Mouse (Mus musculus) kidney, embryonic 16.5 days (tissue): ENCODE data around the gene Hist1h2bj. TPM values are rescaled to one million over a fixed set of nuclear protein-coding genes. Genes with fewer than 3 reads are reported as not detected.

ENCODE experiments used
- ATAC-seq: fragments of 200-750 bp; cut with Nextera tagmentation; 2 replicates; pipeline ENCODE4 v1.8.0; 2017; ENCODE audit warnings: moderate TSS enrichment; ENCODE audit not compliant: low FRiP score, low TSS enrichment
- H3K27ac ChIP-seq: fragments of 300-500 bp; sonication (generic); 2 replicates; pipeline ENCODE4 v1.5.1; 2014; ENCODE audit warnings: low read length
- H3K27me3 ChIP-seq: fragments of 300-500 bp; sonication (generic); 2 replicates; pipeline ENCODE4 v1.6.1; 2014; ENCODE audit warnings: low read length, control low read depth, mixed read lengths; ENCODE audit not compliant: insufficient read depth
- H3K36me3 ChIP-seq: fragments of 300-500 bp; sonication (generic); 2 replicates; pipeline ENCODE4 v1.6.1; 2014; ENCODE audit warnings: low read length, control low read depth, mixed read lengths; ENCODE audit not compliant: insufficient read depth
- H3K4me1 ChIP-seq: fragments of 300-500 bp; sonication (generic); 2 replicates; pipeline ENCODE4 v1.6.1; 2014; ENCODE audit warnings: low read length, control low read depth, mixed read lengths; ENCODE audit not compliant: insufficient read depth
- H3K4me2 ChIP-seq: fragments of 300-500 bp; sonication (generic); replicated peaks from 2 replicates; pipeline ENCODE4 v1.6.1; 2014; ENCODE audit warnings: low read depth, low read length
- H3K4me3 ChIP-seq: fragments of 300-500 bp; sonication (generic); 2 replicates; pipeline ENCODE4 v1.5.1; 2014; ENCODE audit warnings: mild to moderate bottlenecking, low read length
- H3K9ac ChIP-seq: fragments of 300-500 bp; sonication (generic); replicated peaks from 2 replicates; pipeline ENCODE4 v1.6.1; 2014; ENCODE audit warnings: low read length
- H3K9me3 ChIP-seq: fragments of 300-500 bp; sonication (generic); 2 replicates; pipeline ENCODE4 v1.6.1; 2016; ENCODE audit warnings: low read length, control low read depth
- WGBS: fragments of 180-500 bp; shearing (Covaris S2); extraction: QIAGEN DNeasy Blood & Tissue Kit; methylation state at CpG from one replicate; pipeline ENCODE4 v1.1.7; 2014; 5-methylcytosine and 5-hydroxymethylcytosine counted together
- polyA plus RNA-seq: library from polyadenylated mRNA; unstranded; fragments of >200 nt; fragmentation: Nextera tagmentation; extraction: Ambion mirVana; gene quantifications from 2 replicates; pipeline ENCODE4 v1.2.1, GENCODE M21; 2015

The Hist1h2bj gene
- polyA plus RNA-seq, 1 experiment from 2014 or later: 20.2 TPM

GRCm38 (mm10) chr13:22013716-22014115 is 29.3 kb upstream of the Hist1h2bj start:
- no peak overlapping the region for H3K9ac ChIP-seq
- H3K9me3 ChIP-seq: no peaks in the 10 kb centered on the region; the same call in 1 of the 2 replicates
- no peaks in the 10 kb centered on the region for H3K36me3 ChIP-seq
- H3K4me3 ChIP-seq: no peak overlapping the region; the same call in 1 of the 2 replicates
- H3K27ac ChIP-seq: no peak overlapping the region
- H3K4me1 ChIP-seq: peaks cover 7% of the 10 kb centered on the region
- peak overlapping the region; percentile 40; the same call in 1 of the 2 replicates for H3K4me2 ChIP-seq
- H3K27me3 ChIP-seq: peaks cover 75% of the 10 kb centered on the region
- ATAC-seq: no peak
- 15% methylated on average over 13 of the region's 13 CpGs for WGBS

GRCm38 (mm10) chr13:22014411-22014845 is 28.6 kb upstream of the Hist1h2bj start:
- WGBS: 8% methylated on average over 17 of the region's 17 CpGs
- no peak for ATAC-seq
- Histone ChIP-seq H3K27me3 (peaks cover 75% of the 10 kb centered on the region), H3K4me3 (peak overlapping the region; percentile 28), H3K36me3 (no peaks in the 10 kb centered on the region), H3K4me2 (peak overlapping the region; percentile 40), H3K9me3 (no peaks in the 10 kb centered on the region; the same call in 1 of the 2 replicates), H3K9ac (no peak overlapping the region), H3K4me1 (peaks cover 7% of the 10 kb centered on the region), H3K27ac (no peak overlapping the region)

GRCm38 (mm10) chr13:22015479-22016450 is 27.2 kb upstream of the Hist1h2bj start:
- 17% methylated on average over 27 of the region's 27 CpGs for WGBS

DNA sequence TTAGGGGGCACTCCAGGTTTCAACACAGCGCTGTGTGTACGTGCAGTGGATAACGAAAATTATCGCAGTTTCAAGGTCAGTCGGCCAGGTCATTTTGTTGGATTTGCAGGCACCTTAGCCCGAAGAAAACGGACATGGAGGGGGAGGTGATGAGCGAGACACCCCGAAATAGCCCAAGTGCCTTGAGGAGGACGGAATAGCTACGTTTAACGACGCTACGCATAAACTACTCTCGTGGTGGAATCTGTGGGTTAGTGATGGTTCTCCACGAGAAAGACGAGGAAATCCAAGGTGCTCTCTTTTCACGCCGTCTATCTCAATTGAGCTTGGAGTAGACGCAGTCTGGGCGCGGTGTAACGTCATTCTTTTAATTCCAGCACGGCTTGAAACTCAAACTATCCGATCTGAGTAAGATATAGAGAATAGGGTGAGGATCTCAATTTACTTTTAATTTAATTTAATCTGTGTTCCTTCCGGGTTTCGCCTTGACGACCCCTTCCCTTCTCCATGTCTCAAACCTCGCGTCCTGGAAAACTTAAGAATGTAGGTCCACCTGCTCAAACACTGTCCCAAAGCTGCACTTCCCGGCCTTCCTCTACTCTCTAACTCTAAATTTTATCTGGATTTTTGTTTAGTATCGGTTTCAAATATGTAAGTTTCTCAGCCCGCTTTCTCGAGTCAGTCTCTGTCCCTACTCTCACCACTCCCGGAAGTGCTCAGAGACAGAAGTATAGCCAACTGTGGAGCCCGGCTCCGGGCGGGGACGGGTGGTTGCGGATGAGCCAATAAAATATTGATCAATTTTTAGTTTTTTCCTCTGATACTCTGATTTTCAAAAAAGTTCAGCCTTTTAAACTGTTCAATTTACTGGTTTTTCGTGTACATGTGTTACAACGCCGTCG is 22.8 kb upstream of the Hist1h2bj start:
- H3K9me3 ChIP-seq: no peaks in the 10 kb centered on the region; the same call in 1 of the 2 replicates
- H3K9ac ChIP-seq: peak overlapping the region; percentile 57
- no peak overlapping the region for H3K27ac ChIP-seq
- peak overlapping the region; percentile 63 for H3K4me3 ChIP-seq
- ATAC-seq: no peak
- under 1% methylated on average over 44 of the region's 44 CpGs for WGBS
- H3K27me3 ChIP-seq: peaks cover 32% of the 10 kb centered on the region
- peak overlapping the region; percentile 91 for H3K4me2 ChIP-seq
- no peaks in the 10 kb centered on the region for H3K36me3 ChIP-seq
- H3K4me1 ChIP-seq: peaks cover 6% of the 10 kb centered on the region; the same call in 1 of the 2 replicates

More at GRCm38 (mm10) chr13:22015479-22016450, 27.2 kb upstream of the Hist1h2bj start:
- H3K4me3 ChIP-seq: 0 out of 2 replicates have a peak overlapping the region, but pooled peaks have one; percentile 10
- ATAC-seq: peak; percentile 89
- no peaks in the 10 kb centered on the region for H3K36me3 ChIP-seq
- H3K9ac ChIP-seq: no peak overlapping the region
- H3K4me2 ChIP-seq: peak overlapping the region; percentile 34; the same call in 1 of the 2 replicates
- peaks cover 69% of the 10 kb centered on the region for H3K27me3 ChIP-seq
- no peaks in the 10 kb centered on the region; the same call in 1 of the 2 replicates for H3K9me3 ChIP-seq
- H3K4me1 ChIP-seq: peaks cover 13% of the 10 kb centered on the region
- no peak overlapping the region for H3K27ac ChIP-seq

DNA sequence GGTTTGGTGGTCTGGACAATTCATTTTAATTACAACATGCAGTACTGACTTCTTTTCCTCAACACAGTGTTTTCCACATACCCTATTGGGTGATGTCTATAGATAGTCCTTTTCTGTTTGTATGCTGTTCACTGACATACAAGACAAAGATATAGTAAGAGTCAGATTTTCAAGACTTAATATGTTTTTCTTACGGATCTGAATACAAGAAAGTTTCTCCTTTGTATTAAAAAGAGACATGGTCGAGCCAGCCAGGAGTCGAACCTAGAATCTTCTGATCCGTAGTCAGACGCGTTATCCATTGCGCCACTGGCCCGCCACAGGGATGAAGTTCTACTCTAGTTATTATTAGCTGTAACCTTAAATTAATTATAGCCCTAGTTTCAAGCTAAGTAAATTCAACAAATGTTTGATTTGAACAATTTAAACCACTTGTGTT is 22.1 kb upstream of the Hist1h2bj start:
- no peak overlapping the region for H3K27ac ChIP-seq
- no peaks in the 10 kb centered on the region for H3K36me3 ChIP-seq
- no peaks in the 10 kb centered on the region for H3K9me3 ChIP-seq
- H3K4me3 ChIP-seq: peak overlapping the region; percentile 63
- H3K4me1 ChIP-seq: peaks cover 6% of the 10 kb centered on the region; the same call in 1 of the 2 replicates
- H3K27me3 ChIP-seq: peaks cover 28% of the 10 kb centered on the region
- ATAC-seq: peak; percentile 55; the same call in 1 of the 2 replicates
- peak overlapping the region; percentile 91 for H3K4me2 ChIP-seq
- H3K9ac ChIP-seq: peak overlapping the region; percentile 59
- WGBS: 1% methylated on average over 8 of the region's 8 CpGs

GRCm38 (mm10) chr13:22021581-22021980 is 21.4 kb upstream of the Hist1h2bj start:
- Histone ChIP-seq H3K36me3 (no peaks in the 10 kb centered on the region), H3K4me3 (peak overlapping the region; percentile 63), H3K9me3 (no peaks in the 10 kb centered on the region), H3K27me3 (peaks cover 24% of the 10 kb centered on the region), H3K4me2 (peak overlapping the region; percentile 91), H3K9ac (peak overlapping the region; percentile 59), H3K4me1 (peaks cover 6% of the 10 kb centered on the region; the same call in 1 of the 2 replicates), H3K27ac (no peak overlapping the region)
- WGBS: 0% methylated on average over 11 of the region's 11 CpGs
- peak; percentile 63; the same call in 1 of the 2 replicates for ATAC-seq

- under 1% methylated on average over 9 of the region's 9 CpGs for WGBS
- ATAC-seq: peak; percentile 83
- peak overlapping the region; percentile 59 for H3K9ac ChIP-seq
Measured at GRCm38 (mm10) chr13:22022241-22022640, 20.8 kb upstream of the Hist1h2bj start.

GRCm38 (mm10) chr13:22026058-22027031 is 16.7 kb upstream of the Hist1h2bj start:
- H3K4me3 ChIP-seq: peak overlapping the region; percentile 56
- H3K9me3 ChIP-seq: no peaks in the 10 kb centered on the region
- H3K4me1 ChIP-seq: peaks cover 6% of the 10 kb centered on the region; the same call in 1 of the 2 replicates
- no peak overlapping the region for H3K27ac ChIP-seq
- no peaks in the 10 kb centered on the region for H3K36me3 ChIP-seq
- 1% methylated on average over 35 of the region's 35 CpGs for WGBS
- peak overlapping the region; percentile 43 for H3K9ac ChIP-seq
- H3K4me2 ChIP-seq: peak overlapping the region; percentile 52
- peak; percentile 68; the same call in 1 of the 2 replicates for ATAC-seq
- H3K27me3 ChIP-seq: no peaks in the 10 kb centered on the region

More at GRCm38 (mm10) chr13:22022241-22022640, 20.8 kb upstream of the Hist1h2bj start:
- Histone ChIP-seq H3K36me3 (no peaks in the 10 kb centered on the region), H3K4me1 (peaks cover 6% of the 10 kb centered on the region; the same call in 1 of the 2 replicates), H3K9me3 (no peaks in the 10 kb centered on the region), H3K4me2 (peak overlapping the region; percentile 91), H3K4me3 (peak overlapping the region; percentile 63), H3K27me3 (peaks cover 23% of the 10 kb centered on the region), H3K27ac (no peak overlapping the region)
